Mouse (Mus musculus): ENCODE measurements around the gene Tbc1d8.

DNA sequence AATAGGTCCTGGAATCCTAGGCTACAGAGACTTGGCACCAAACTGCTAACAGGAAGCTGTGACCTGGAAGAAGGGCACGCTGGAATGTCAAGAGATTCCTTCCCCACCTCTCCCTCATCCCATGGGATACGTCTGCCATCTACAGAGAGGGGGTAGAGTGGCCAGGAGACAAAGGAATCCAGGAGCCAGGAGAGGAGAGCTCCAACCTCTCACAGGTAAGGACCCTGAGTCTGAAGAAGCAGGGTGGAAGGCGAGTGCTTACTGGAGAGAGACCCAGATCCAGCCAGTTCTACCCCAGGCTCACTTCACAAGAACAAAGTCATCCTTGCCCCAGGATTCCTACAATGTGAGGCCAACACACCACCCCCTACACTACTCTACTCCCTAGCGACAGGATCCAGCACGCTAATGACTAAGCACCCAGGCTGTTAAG is 22.1 kb downstream of the Tbc1d8 start:
- no peak for TF ChIP-seq POLR2A (IDR thresholded peaks at IDR 0.05; ENCODE audit: low read depth, low read length)
- TF ChIP-seq CTCF (IDR thresholded peaks at IDR 0.05; ENCODE audit: borderline replicate concordance, insufficient read depth, low read length) = no peak

Measured in embryonic fibroblast, embryonic 13.5 days (primary cell).